Mouse (Mus musculus) brain, embryonic 14.5 days (tissue): Measurements from ENCODE around the gene Pip4k2a.

Source experiments
- CTCF ChIP-seq: fragments of 200-500 bp; IDR thresholded peaks from 2 replicates; pipeline ENCODE4 v1.5.1; 2012; ENCODE audit warnings: inconsistent platforms, mild to moderate bottlenecking, moderate library complexity, borderline replicate concordance; ENCODE audit not compliant: insufficient read depth, insufficient read length; ENCODE audit errors: extremely low read depth
- POLR2A ChIP-seq: fragments of 200-500 bp; IDR thresholded peaks from 2 replicates; pipeline ENCODE4 v1.6.1; 2012; ENCODE audit warnings: mild to moderate bottlenecking, inconsistent platforms, borderline replicate concordance; ENCODE audit not compliant: poor library complexity, insufficient read depth, insufficient read length, severe bottlenecking; ENCODE audit errors: extremely low read depth

GRCm38 (mm10) chr2:18982581-18982980 lies 15.3 kb downstream of the Pip4k2a start:
- no peak for TF ChIP-seq CTCF
- TF ChIP-seq POLR2A, result no peak
